Mouse (Mus musculus) CD8-positive naive resting alpha-beta T cell, adult 2 months (primary cell): ENCODE data around the gene Tubb2a.
"Not testable (repeated sequence)": the region's sequence is repeated elsewhere in the genome, so short reads cannot be mapped to it uniquely, and the experiment has no call there.

Source experiments
- DNase-seq, 2 experiments: peaks; one replicate each; pipeline ENCODE4 v3.0.0; 2022; ENCODE audit warnings: low read depth in 2 of 2, low spot score in 2 of 2

The Tubb2a gene

GRCm38 (mm10) chr13:34095542-34096435, 18.0 kb upstream of the Tubb2a start:
- DNase-seq = peak in 1 of 2 experiments; percentile 36

GRCm38 (mm10) chr13:34089358-34089757, 11.6 kb upstream of the Tubb2a start:
- DNase-seq = no peak

- DNase-seq = no peak
Observed at GRCm38 (mm10) chr13:34088871-34089288, 11.1 kb upstream of the Tubb2a start.

- not testable (repeated sequence) for DNase-seq
Observed at GRCm38 (mm10) chr13:34088201-34088649, 10.4 kb upstream of the Tubb2a start.

- no peak for DNase-seq
Observed at GRCm38 (mm10) chr13:34087052-34087812, 9.4 kb upstream of the Tubb2a start.

- DNase-seq = no peak
Observed at GRCm38 (mm10) chr13:34084026-34084750, 6.4 kb upstream of the Tubb2a start.

GRCm38 (mm10) chr13:34081926-34082325, 4.1 kb upstream of the Tubb2a start:
- DNase-seq = no peak

GRCm38 (mm10) chr13:34079801-34080200, 2.0 kb upstream of the Tubb2a start:
- DNase-seq = no peak

- no peak for DNase-seq
Observed at GRCm38 (mm10) chr13:34078500-34079280, 883 bp upstream of the Tubb2a start.

GRCm38 (mm10) chr13:34076561-34077491, 981 bp downstream of the Tubb2a start:
- no peak for DNase-seq

- not testable (repeated sequence) for DNase-seq
Observed at GRCm38 (mm10) chr13:34075893-34076292, 1.9 kb downstream of the Tubb2a start.

GRCm38 (mm10) chr13:34074441-34074840, 3.4 kb downstream of the Tubb2a start:
- DNase-seq = not testable (repeated sequence)

- DNase-seq = no peak
Observed at GRCm38 (mm10) chr13:34072847-34073246, 5.0 kb downstream of the Tubb2a start.

- DNase-seq = no peak
Observed at GRCm38 (mm10) chr13:34071836-34072235, 6.0 kb downstream of the Tubb2a start.

- no peak for DNase-seq
Observed at GRCm38 (mm10) chr13:34070296-34070695, 7.5 kb downstream of the Tubb2a start.

GRCm38 (mm10) chr13:34066351-34066750, 11.5 kb downstream of the Tubb2a start:
- no peak for DNase-seq

GRCm38 (mm10) chr13:34062466-34062865, 15.3 kb downstream of the Tubb2a start:
- no peak for DNase-seq

- DNase-seq = no peak
Observed at GRCm38 (mm10) chr13:34060061-34060460, 17.7 kb downstream of the Tubb2a start.

GRCm38 (mm10) chr13:34057252-34057651, 20.6 kb downstream of the Tubb2a start:
- DNase-seq = no peak
